Mouse (Mus musculus) MEL-GATA-1-ER (cell line): ENCODE measurements around the gene Ptafr.

ENCODE experiments used
- DNase-seq: peaks from one replicate; pipeline ENCODE4 v3.0.0-alpha.2; 2012; ENCODE audit warnings: low read depth; ENCODE audit errors: extremely low read depth

The Ptafr gene

DNA sequence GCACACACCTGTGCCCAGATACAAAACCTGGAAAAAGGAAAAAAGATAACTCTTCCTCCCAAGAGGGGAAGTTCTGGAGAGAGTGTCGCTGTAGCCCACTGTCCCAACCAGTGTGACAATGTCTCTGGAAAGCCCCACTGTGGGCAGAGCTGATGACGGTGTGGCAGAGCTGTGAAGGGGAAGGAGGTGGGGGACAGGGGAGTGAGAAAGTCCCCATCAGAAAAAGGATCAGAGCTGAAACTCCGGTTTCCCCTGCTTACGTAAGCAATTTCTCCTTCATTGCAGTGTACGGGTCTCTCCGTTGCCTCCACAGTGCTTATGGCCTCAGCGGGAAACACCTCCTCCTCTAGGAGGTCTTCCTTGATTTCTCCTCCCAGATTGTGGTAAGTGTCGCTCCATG, 47.5 kb downstream of the Ptafr start:
- DNase-seq, result no peak

DNA sequence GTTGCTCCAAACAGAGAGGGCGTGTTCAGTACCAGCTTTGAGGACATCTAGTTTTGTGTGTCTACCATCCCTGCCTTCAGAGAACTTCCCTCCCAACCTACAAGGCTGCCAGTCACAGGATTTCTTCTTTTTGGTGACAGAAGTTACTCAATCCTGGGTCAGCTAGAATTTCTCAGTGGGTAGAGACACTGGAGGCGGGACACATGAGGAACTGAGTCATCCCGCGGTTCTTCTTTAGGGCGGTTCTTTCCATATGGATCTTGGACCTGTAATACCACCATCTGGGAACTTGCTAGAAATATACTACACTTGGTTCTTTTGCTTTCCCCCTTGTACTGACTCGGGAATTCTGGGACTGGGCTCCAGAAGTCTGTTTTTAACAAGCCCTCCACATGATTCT, 54.0 kb downstream of the Ptafr start:
- DNase-seq, result no peak

DNA sequence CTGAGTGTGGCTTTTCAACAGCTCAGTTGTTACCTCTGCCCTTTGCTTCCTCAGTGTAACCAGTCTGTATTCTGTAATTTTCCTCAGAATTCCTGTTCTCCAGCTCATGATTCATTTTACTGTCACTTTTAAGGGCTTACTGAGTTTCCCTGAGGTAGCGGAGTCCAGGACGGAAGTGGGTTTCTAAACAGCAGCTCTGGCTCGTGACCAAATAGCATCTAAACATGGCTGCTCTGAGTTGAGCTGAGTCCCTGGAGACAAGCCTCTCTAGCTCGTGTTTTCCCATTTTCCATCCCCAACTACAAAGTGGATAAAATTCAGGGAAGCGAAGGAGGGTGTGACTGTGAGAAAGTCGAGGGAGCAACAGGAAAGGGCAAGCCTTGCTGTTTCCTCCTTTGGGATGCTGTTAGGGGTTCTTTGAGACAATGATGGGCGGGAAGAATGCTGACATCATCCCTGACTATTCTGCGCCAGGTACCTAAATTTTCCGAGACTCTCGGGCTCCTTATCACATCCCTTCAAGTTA, 55.0 kb downstream of the Ptafr start:
- no peak for DNase-seq

DNA sequence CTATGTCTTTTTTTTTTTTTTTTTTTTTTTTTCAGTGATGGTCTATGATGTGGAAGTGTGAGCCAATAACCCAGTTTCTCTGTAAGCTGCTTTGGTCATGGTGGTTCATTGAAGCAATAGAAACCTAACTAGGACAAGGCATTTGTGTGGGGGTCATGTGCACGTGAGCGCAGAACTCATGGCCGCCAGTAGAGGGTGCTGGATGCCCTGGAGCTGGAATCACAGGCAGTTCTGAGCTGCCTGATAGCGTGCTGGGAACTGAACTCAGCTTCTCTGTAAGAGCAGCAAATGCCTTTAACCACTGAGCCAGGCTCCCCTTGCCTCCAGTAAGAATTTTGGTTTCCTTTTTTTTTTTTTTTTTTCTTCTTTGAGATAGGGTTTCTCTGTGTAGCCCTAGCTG, 56.3 kb downstream of the Ptafr start:
- DNase-seq, result no peak

DNA sequence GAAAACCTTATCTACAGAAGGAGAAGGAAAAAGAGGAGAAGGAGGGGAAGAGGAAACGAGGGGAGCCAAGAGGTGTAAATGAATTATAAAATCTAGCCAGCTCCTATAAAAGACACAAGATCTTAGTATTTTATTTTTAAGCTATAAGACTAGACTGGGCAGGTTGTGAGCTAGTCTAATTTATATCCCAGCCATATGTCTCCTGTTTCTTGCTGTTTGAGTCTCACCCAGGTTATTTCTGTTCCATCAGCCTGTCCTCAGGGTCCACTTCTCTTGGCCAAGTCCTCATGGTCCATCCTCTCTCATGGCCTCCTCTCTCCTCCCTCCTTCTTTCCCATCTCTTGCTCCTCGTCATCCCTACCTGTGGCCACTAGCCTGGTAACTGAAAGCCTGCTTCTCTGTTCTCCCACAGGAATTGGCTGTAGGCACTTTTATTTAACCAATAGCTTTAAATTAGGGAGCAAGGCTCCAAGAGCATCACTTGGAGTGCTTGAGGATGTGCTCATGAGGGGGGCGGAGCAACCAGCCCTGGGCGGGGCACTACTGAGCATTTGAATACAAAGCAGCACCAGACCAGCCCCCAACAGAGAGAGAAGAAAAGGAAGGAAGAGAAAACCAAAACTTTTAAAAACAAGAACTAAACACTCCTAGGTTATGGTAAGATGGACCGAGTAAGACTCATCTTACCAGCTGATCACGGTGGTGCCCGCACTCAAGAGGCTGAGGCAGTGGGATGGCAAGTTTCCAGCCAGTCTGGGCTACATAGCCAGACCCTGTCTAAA, 57.6 kb downstream of the Ptafr start:
- no peak for DNase-seq

DNA sequence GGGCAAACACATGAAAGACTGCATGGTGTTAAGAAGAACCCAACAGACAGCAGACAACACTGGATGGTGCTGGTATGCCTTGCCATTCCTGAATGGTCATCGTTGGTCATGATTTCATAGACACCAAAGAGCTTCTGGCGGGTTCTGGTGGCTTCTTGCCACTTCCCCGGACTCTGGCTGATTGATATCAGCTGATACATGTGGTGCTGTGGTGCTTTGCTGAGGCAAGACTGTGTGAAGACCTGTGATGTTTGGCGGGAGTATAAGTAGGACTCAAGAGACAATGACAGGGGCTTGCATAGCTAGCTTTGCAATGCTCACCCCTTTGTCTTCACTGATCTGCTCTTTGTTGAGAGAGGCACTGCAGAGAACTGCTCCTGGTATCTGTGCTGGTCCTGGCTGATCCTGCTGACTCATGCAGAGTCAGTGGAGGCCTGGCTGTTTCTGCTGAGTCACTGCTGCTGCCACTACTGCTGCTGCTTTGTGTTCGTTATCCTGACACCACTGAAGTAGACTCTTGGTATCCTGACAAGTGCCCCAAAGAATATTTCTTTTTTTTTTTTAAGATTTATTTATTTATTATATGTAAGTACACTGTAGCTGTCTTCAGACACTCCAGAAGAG, 60.3 kb downstream of the Ptafr start:
- peak; percentile 89 for DNase-seq

DNA sequence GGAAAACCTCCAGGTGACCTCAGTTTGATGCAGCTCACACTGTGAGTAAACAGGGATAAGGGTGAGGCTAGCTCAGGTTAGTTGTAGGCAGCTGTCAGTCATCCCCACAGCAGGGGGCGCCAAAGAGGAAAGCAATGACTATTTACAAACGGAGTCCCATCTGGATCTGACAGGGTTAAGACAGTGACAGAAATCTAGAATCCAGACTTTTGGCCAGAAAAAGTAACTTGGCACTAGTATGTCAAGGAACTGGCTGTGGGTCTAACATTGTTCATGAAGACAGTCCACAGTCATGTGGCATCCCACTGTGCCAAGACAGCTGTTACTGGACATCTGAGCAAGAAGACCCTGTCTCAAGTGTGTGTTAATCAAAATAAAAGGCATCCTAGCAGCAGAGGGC, 65.0 kb downstream of the Ptafr start:
- no peak for DNase-seq
